ENCODE assay signal across 9 mouse cellular contexts in the genomic region with DNA sequence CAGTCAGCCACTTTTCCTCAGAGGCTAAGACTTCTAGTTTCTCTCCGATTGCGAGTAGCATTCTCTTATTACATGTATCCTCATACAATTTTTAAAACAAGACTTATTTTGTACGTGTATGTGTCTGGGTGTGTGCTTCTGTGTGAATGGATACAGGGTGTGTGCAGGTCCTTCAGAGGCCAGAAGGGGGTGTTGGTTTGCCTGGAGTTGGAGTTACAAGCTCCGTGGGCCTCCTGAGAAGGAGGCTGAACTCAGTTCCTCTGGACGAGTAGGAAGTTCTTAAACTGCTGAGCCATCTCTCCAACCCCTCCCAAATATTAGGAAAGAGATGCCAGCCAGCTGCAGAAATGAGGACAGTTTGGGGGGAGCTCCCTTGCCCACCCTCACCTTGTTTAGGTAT. TPM values are rescaled to one million over a fixed set of nuclear protein-coding genes. Genes with fewer than 3 reads are reported as not detected.
DNase-seq lines count a peak whose midpoint lies in the region; ATAC-seq and TF ChIP-seq lines count a peak whose summit lies in the region.
"Had no signal": no experiment of that assay in that cellular context is flagged by ENCODE, and none has a peak within 500 bp of the region (broad histone marks: within the 10 kb centered on the region; RNA-seq: fewer than 3 reads in every experiment).

No protein-coding gene starts in this region.

- no peak overlapping the region for H3K4me2 ChIP-seq in hindbrain, postnatal 0 days (ENCODE audit: low read depth, low read length)
- no peak overlapping the region for H3K4me2 ChIP-seq in hindbrain, embryonic 14.5 days (replicated peaks)
- H3K4me2 ChIP-seq in neural tube, embryonic 13.5 days = peak overlapping the region; percentile 89
- H3K4me2 ChIP-seq in stomach, postnatal 0 days (replicated peaks; ENCODE audit: low read depth) = no peak overlapping the region

- no peak overlapping the region for H3K9ac ChIP-seq in hindbrain, postnatal 0 days (replicated peaks; ENCODE audit: low read length)
- H3K9ac ChIP-seq in hindbrain, embryonic 14.5 days = no peak overlapping the region
- no peak overlapping the region for H3K9ac ChIP-seq in neural tube, embryonic 13.5 days
- no peak overlapping the region for H3K9ac ChIP-seq in stomach, postnatal 0 days (ENCODE audit: low read length)

- DNase-seq in hindbrain, postnatal 0 days (ENCODE audit: low spot score) = peak; percentile 23
- no peak for DNase-seq in hindbrain, embryonic 14.5 days (ENCODE audit: low spot score)
- DNase-seq in neural tube, embryonic 10.5 days (ENCODE audit: extremely low spot score, low spot score) = no peak
- DNase-seq in cerebellum, postnatal 14 days = peak; percentile 45 to 69
- DNase-seq in stomach, postnatal 0 days (ENCODE audit: low spot score) = peak; percentile 36
- DNase-seq in gastrocnemius, adult 8-10 months (ENCODE audit: low spot score in 2 of 2) = no peak
- DNase-seq in layer of hippocampus, postnatal 14 days (ENCODE audit: low spot score in 2 of 2) = no peak
- DNase-seq: retina, postnatal 1 day had no signal

- no peak for TF ChIP-seq EP300 in stomach, postnatal 0 days (optimal IDR thresholded peaks at IDR 0.05)

- TF ChIP-seq CTCF in hindbrain, postnatal 0 days (IDR thresholded peaks at IDR 0.05; ENCODE audit: low read depth) = peak; percentile 46; the same call in 1 of the 2 replicates
- TF ChIP-seq CTCF in stomach, postnatal 0 days (IDR thresholded peaks at IDR 0.05; ENCODE audit: low read depth) = peak; percentile 57

- no peak overlapping the region for H3K27ac ChIP-seq in hindbrain, postnatal 0 days
- H3K27ac ChIP-seq in hindbrain, embryonic 14.5 days = no peak overlapping the region
- H3K27ac ChIP-seq in neural tube, embryonic 13.5 days (replicated peaks) = no peak overlapping the region
- H3K27ac ChIP-seq in stomach, postnatal 0 days (replicated peaks) = no peak overlapping the region

- H3K9me3 ChIP-seq in hindbrain, postnatal 0 days (ENCODE audit: low read length) = no peaks in the 10 kb centered on the region
- H3K9me3 ChIP-seq in hindbrain, embryonic 14.5 days (ENCODE audit: control insufficient read depth, low read length) = no peaks in the 10 kb centered on the region
- no peaks in the 10 kb centered on the region for H3K9me3 ChIP-seq in neural tube, embryonic 13.5 days
- no peaks in the 10 kb centered on the region for H3K9me3 ChIP-seq in stomach, postnatal 0 days (ENCODE audit: control insufficient read depth, low read length)

- WGBS in hindbrain, postnatal 0 days = 68% methylated on average over 5 of the region's 5 CpGs
- WGBS in hindbrain, embryonic 14.5 days = 71% methylated on average over 5 of the region's 5 CpGs
- WGBS in neural tube, embryonic 13.5 days = 72% methylated on average over 5 of the region's 5 CpGs
- WGBS in stomach, postnatal 0 days = 74% methylated on average over 5 of the region's 5 CpGs

- peaks cover 9% of the 10 kb centered on the region; the same call in 1 of the 2 replicates for H3K4me1 ChIP-seq in hindbrain, postnatal 0 days (ENCODE audit: insufficient read depth, low read length)
- H3K4me1 ChIP-seq in hindbrain, embryonic 14.5 days (replicated peaks; ENCODE audit: control insufficient read depth, insufficient read depth, low read length) = peaks cover 14% of the 10 kb centered on the region
- H3K4me1 ChIP-seq in neural tube, embryonic 13.5 days (replicated peaks) = peaks cover 29% of the 10 kb centered on the region
- no peaks in the 10 kb centered on the region for H3K4me1 ChIP-seq in stomach, postnatal 0 days (replicated peaks; ENCODE audit: control insufficient read depth, insufficient read depth)

- no peak overlapping the region for H3K4me3 ChIP-seq in hindbrain, postnatal 0 days (ENCODE audit: low read length)
- H3K4me3 ChIP-seq in hindbrain, embryonic 14.5 days (replicated peaks; ENCODE audit: low read length) = no peak overlapping the region
- H3K4me3 ChIP-seq in neural tube, embryonic 13.5 days = no peak overlapping the region
- H3K4me3 ChIP-seq in stomach, postnatal 0 days (ENCODE audit: low read depth, low read length) = no peak overlapping the region

- H3K27me3 ChIP-seq in hindbrain, postnatal 0 days (ENCODE audit: insufficient read depth, low read length) = no peaks in the 10 kb centered on the region
- no peaks in the 10 kb centered on the region for H3K27me3 ChIP-seq in hindbrain, embryonic 14.5 days (ENCODE audit: control insufficient read depth, insufficient read depth, low read length)
- H3K27me3 ChIP-seq in neural tube, embryonic 13.5 days = no peaks in the 10 kb centered on the region
- no peaks in the 10 kb centered on the region for H3K27me3 ChIP-seq in stomach, postnatal 0 days (ENCODE audit: control insufficient read depth, insufficient read depth, low read length)

- no peak for ATAC-seq in hindbrain, postnatal 0 days
- ATAC-seq in hindbrain, embryonic 14.5 days (ENCODE audit: low FRiP score) = no peak
- no peak for ATAC-seq in neural tube, embryonic 13.5 days (ENCODE audit: low read depth)
- no peak for ATAC-seq in stomach, postnatal 0 days (ENCODE audit: low FRiP score, low TSS enrichment)

- H3K36me3 ChIP-seq in hindbrain, postnatal 0 days (ENCODE audit: insufficient read depth, low read length) = no peaks in the 10 kb centered on the region
- no peaks in the 10 kb centered on the region for H3K36me3 ChIP-seq in hindbrain, embryonic 14.5 days (replicated peaks; ENCODE audit: control insufficient read depth, insufficient read depth)
- H3K36me3 ChIP-seq in neural tube, embryonic 13.5 days = no peaks in the 10 kb centered on the region
- H3K36me3 ChIP-seq in stomach, postnatal 0 days (ENCODE audit: control insufficient read depth, insufficient read depth, low read length) = no peaks in the 10 kb centered on the region

RNA-seq across cellular contexts. Expression of gene Snx30, which starts 2.8 kb away (rescaled TPM):
- total RNA-seq in hindbrain, postnatal 0 days (2014; rRNA removed) = 31.2 and 34.1 TPM in 2 replicates
- 15.8 and 18.3 TPM in 2 replicates for polyA plus RNA-seq in hindbrain, postnatal 0 days (2015; fragmentation: Nextera tagmentation; extraction: Ambion mirVana)
- 21.9 and 29.2 TPM in 2 replicates for polyA plus RNA-seq in hindbrain, embryonic 14.5 days (2014; fragmentation: Nextera tagmentation; extraction: Ambion mirVana)
- polyA plus RNA-seq in neural tube, embryonic 13.5 days (2015; fragmentation: Nextera tagmentation; extraction: Ambion mirVana) = 12.9 and 14.8 TPM in 2 replicates
- 3.0 and 3.5 TPM in 2 replicates for polyA plus RNA-seq in stomach, postnatal 0 days (2015; fragmentation: Nextera tagmentation; extraction: Ambion mirVana)
- total RNA-seq in gastrocnemius, adult 8-10 months (2022) = 1 to 10 TPM; 2.9 to 4.5 (median 3.8) TPM
- total RNA-seq in layer of hippocampus, postnatal 14 days (2021) = 10 to 100 TPM; 46.4 to 46.9 TPM

RNA-seq across cellular contexts. Expression of gene Inip, which starts 7.0 kb away (rescaled TPM):
- 20.3 and 20.7 TPM in 2 replicates for total RNA-seq in hindbrain, postnatal 0 days (2014; rRNA removed)
- polyA plus RNA-seq in hindbrain, postnatal 0 days (2015; fragmentation: Nextera tagmentation; extraction: Ambion mirVana) = 40.2 and 40.5 TPM in 2 replicates
- polyA plus RNA-seq in hindbrain, embryonic 14.5 days (2014; fragmentation: Nextera tagmentation; extraction: Ambion mirVana) = 52.2 and 52.7 TPM in 2 replicates
- 60.3 and 67.3 TPM in 2 replicates for polyA plus RNA-seq in neural tube, embryonic 13.5 days (2015; fragmentation: Nextera tagmentation; extraction: Ambion mirVana)
- polyA plus RNA-seq in stomach, postnatal 0 days (2015; fragmentation: Nextera tagmentation; extraction: Ambion mirVana) = 22.2 and 23.5 TPM in 2 replicates
- 1 to 10 TPM; 2.4 to 3.8 (median 3.0) TPM for total RNA-seq in gastrocnemius, adult 8-10 months (2022)
- total RNA-seq in layer of hippocampus, postnatal 14 days (2021) = 10 to 100 TPM; 20.2 to 22.7 TPM

Comparison
In these comparisons a context has a peak if more than half of its experiments do, and no peak if none do; other contexts are left out.
1. DNase-seq: peak in hindbrain, postnatal 0 days (single experiment), cerebellum, postnatal 14 days (2 of 2) and stomach, postnatal 0 days (single experiment); none in hindbrain, embryonic 14.5 days (single experiment), neural tube, embryonic 10.5 days (single experiment), gastrocnemius, adult 8-10 months (0 of 2) and layer of hippocampus, postnatal 14 days (0 of 2).